Mouse (Mus musculus): Measurements from ENCODE around the gene Sap30. TPM values are rescaled to one million over a fixed set of nuclear protein-coding genes. Genes with fewer than 3 reads are reported as not detected.

Sap30 gene
- polyA plus RNA-seq, 1 experiment from 2014 or later = 23.8 TPM

DNA sequence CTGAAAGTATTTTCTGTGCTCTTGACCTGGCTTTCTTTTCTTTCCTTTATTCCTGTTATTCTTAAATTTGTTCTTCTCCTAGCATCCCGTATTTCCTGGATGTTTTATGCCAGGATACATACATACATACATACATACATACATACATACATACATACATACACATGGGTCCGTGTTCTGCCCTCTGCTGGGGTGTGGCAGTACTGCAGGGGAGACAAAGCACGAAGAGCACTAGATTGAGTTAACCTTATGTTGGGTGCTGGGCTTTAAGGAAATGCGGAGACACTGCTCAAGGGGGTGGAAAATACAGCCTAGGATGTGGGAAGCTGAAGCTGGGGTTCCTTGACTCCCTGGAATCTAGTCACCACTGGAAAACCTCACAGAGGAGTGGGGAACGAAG, 16.0 kb upstream of the Sap30 start:
- DNase-seq (ENCODE audit: low spot score) (peak; percentile 78), ATAC-seq (ENCODE audit: low FRiP score, low TSS enrichment) (no peak)
- TF ChIP-seq CTCF (IDR thresholded peaks at IDR 0.05; ENCODE audit: low read depth) (peak; percentile 93), EP300 (optimal IDR thresholded peaks at IDR 0.05) (no peak)
- Histone ChIP-seq H3K9ac (ENCODE audit: low read length) (no peak overlapping the region), H3K36me3 (ENCODE audit: control insufficient read depth, insufficient read depth, low read length) (no peaks in the 10 kb centered on the region), H3K4me2 (replicated peaks; ENCODE audit: low read depth) (no peak overlapping the region), H3K9me3 (ENCODE audit: control insufficient read depth, low read length) (no peaks in the 10 kb centered on the region), H3K27me3 (ENCODE audit: control insufficient read depth, insufficient read depth, low read length) (no peaks in the 10 kb centered on the region), H3K4me1 (replicated peaks; ENCODE audit: control insufficient read depth, insufficient read depth) (no peaks in the 10 kb centered on the region), H3K27ac (replicated peaks) (no peak overlapping the region), H3K4me3 (ENCODE audit: low read depth, low read length) (no peak overlapping the region)
- whole genome bisulfite sequencing = 55% methylated on average over 5 of the region's 5 CpGs

DNA sequence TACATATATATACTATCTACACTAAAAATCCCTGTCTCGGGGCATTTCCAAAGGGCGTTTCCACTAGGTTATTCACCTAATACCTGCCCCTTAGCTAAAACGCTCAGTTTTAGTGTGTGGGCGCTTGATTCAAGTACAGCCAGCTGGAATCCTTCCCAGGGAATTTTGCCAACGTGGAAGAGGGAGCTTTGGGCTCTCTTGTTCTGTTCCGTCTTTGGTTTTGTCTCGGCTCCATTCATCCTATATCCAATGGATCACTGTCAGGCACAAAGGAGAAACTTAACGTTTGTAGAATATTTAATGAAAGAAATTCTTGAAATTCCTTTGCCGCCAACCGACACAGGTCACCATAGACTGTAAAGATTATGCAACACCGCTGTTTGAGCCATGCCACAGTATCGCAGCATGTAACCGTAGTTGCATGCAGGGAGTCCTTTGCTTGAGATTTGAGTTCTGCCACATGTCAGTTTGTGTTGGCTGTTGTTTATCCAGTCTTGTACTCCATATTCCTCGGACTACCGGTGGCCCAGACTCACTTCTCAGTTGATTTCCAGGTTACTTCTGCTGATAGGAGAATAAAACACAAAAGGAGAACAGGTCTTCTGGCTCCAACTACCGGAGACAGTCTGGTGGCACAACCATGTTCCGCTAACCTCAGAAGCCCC, 11.3 kb upstream of the Sap30 start:
- Histone ChIP-seq H3K27ac (replicated peaks) (no peak overlapping the region), H3K4me3 (ENCODE audit: low read depth, low read length) (peak overlapping the region; percentile 10; the same call in 1 of the 2 replicates), H3K9ac (ENCODE audit: low read length) (no peak overlapping the region), H3K9me3 (ENCODE audit: control insufficient read depth, low read length) (no peaks in the 10 kb centered on the region), H3K27me3 (ENCODE audit: control insufficient read depth, insufficient read depth, low read length) (no peaks in the 10 kb centered on the region), H3K4me1 (replicated peaks; ENCODE audit: control insufficient read depth, insufficient read depth) (no peaks in the 10 kb centered on the region), H3K36me3 (ENCODE audit: control insufficient read depth, insufficient read depth, low read length) (no peaks in the 10 kb centered on the region), H3K4me2 (replicated peaks; ENCODE audit: low read depth) (peak overlapping the region; percentile 48)
- ATAC-seq (ENCODE audit: low FRiP score, low TSS enrichment) = peak; percentile 63; the same call in 1 of the 2 replicates
- WGBS = 26% methylated on average over 17 of the region's 17 CpGs
- TF ChIP-seq CTCF (IDR thresholded peaks at IDR 0.05; ENCODE audit: low read depth) = peak; percentile 25
- TF ChIP-seq EP300 (optimal IDR thresholded peaks at IDR 0.05) = no peak
- DNase-seq (ENCODE audit: low spot score) = peak; percentile 55

DNA sequence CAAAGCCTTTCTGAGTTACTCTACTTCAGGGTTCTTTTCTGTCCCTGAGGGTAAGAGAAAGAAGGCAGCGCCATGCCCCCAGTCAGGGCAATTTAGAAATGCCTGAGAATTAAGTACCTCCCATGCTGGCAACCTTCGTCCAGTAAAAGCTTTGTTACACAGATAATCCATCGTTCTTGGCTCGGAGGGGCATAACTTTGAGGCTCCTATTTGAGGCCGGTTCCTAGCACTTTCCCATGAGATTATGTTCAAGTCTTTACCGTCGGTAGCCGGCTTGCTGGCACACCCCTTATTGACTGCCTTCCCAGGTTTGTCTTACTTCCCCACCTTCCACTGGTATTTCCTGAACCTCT, 10.8 kb upstream of the Sap30 start:
- no peak for ATAC-seq (ENCODE audit: low FRiP score, low TSS enrichment)
- H3K4me3 ChIP-seq (ENCODE audit: low read depth, low read length) = peak overlapping the region; percentile 10; the same call in 1 of the 2 replicates

DNA sequence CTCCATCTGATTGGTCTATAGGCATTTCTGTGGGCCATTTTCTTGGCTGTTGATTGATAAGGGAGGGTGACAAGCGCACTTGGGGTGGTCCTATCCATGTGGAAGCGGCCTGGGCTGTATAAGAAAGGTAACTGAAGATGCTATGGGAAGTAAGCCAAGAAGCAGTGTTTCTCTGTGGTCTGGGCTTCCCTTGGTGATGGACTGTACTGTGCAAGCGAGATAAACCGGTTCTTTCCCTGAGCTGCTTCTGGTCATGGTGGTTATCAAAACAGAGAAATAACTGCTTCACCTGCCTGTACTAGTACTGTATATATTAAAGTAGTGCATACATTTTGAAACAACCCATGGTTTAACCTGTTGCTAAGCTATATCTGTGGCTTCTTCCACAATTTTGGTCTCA, 4.2 kb upstream of the Sap30 start:
- no peak overlapping the region for H3K4me3 ChIP-seq (ENCODE audit: low read depth, low read length)
- no peaks in the 10 kb centered on the region for H3K36me3 ChIP-seq (ENCODE audit: control insufficient read depth, insufficient read depth, low read length)
- no peak overlapping the region for H3K27ac ChIP-seq (replicated peaks)
- WGBS = 82% methylated on average over 4 of the region's 4 CpGs
- H3K4me2 ChIP-seq (replicated peaks; ENCODE audit: low read depth) = no peak overlapping the region
- H3K4me1 ChIP-seq (replicated peaks; ENCODE audit: control insufficient read depth, insufficient read depth) = no peaks in the 10 kb centered on the region
- H3K9ac ChIP-seq (ENCODE audit: low read length) = no peak overlapping the region
- no peaks in the 10 kb centered on the region for H3K27me3 ChIP-seq (ENCODE audit: control insufficient read depth, insufficient read depth, low read length)
- TF ChIP-seq CTCF (IDR thresholded peaks at IDR 0.05; ENCODE audit: low read depth) (no peak), EP300 (optimal IDR thresholded peaks at IDR 0.05) (no peak)
- ATAC-seq (ENCODE audit: low FRiP score, low TSS enrichment) (no peak), DNase-seq (ENCODE audit: low spot score) (no peak)
- no peaks in the 10 kb centered on the region for H3K9me3 ChIP-seq (ENCODE audit: control insufficient read depth, low read length)

More for the DNA sequence above, 10.8 kb upstream of the Sap30 start:
- Histone ChIP-seq H3K36me3 (ENCODE audit: control insufficient read depth, insufficient read depth, low read length) (no peaks in the 10 kb centered on the region), H3K9ac (ENCODE audit: low read length) (no peak overlapping the region), H3K27me3 (ENCODE audit: control insufficient read depth, insufficient read depth, low read length) (no peaks in the 10 kb centered on the region), H3K4me2 (replicated peaks; ENCODE audit: low read depth) (peak overlapping the region; percentile 48), H3K4me1 (replicated peaks; ENCODE audit: control insufficient read depth, insufficient read depth) (no peaks in the 10 kb centered on the region), H3K9me3 (ENCODE audit: control insufficient read depth, low read length) (no peaks in the 10 kb centered on the region), H3K27ac (replicated peaks) (peak overlapping the region; percentile 35; the same call in 1 of the 2 replicates)
- 36% methylated on average over 8 of the region's 8 CpGs for WGBS
- TF ChIP-seq EP300 (optimal IDR thresholded peaks at IDR 0.05) (no peak), CTCF (IDR thresholded peaks at IDR 0.05; ENCODE audit: low read depth) (no peak)
- no peak for DNase-seq (ENCODE audit: low spot score)

GRCm38 (mm10) chr8:57489896-57490295, 2.2 kb upstream of the Sap30 start:
- ATAC-seq (ENCODE audit: low FRiP score, low TSS enrichment) = peak; percentile 58; the same call in 1 of the 2 replicates
- TF ChIP-seq EP300 (optimal IDR thresholded peaks at IDR 0.05) (no peak), CTCF (IDR thresholded peaks at IDR 0.05; ENCODE audit: low read depth) (no peak)
- no peaks in the 10 kb centered on the region for H3K27me3 ChIP-seq (ENCODE audit: control insufficient read depth, insufficient read depth, low read length)

DNA sequence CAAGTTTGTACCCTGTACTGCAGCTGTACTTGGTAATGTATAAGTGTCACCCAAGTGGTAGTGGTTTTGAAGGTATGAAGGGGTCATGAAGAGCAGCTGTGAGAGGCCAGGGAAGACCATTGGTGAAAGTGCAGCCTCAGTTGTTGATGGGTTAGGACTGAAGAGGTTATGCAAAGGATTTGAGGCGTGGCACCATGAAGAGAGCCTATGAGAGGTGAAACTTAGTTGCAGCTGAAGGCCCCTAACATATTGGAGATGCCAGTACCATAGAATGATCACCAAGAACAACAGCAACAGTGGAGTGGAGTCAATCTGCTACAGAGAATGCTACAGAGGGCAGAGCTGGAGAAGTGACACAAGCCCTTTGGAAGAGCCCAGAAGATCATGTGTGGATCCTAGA, 1.7 kb upstream of the Sap30 start:
- H3K9me3 ChIP-seq (ENCODE audit: control insufficient read depth, low read length) = no peaks in the 10 kb centered on the region
- TF ChIP-seq CTCF (IDR thresholded peaks at IDR 0.05; ENCODE audit: low read depth) (no peak), EP300 (optimal IDR thresholded peaks at IDR 0.05) (no peak)
- no peak overlapping the region for H3K4me3 ChIP-seq (ENCODE audit: low read depth, low read length)
- DNase-seq (ENCODE audit: low spot score) = no peak
- no peak overlapping the region for H3K4me2 ChIP-seq (replicated peaks; ENCODE audit: low read depth)
- 100% methylated on average over 1 of the region's 1 CpGs for WGBS
- H3K27me3 ChIP-seq (ENCODE audit: control insufficient read depth, insufficient read depth, low read length) = no peaks in the 10 kb centered on the region
- 0 out of 2 replicates have a peak overlapping the region, but pooled peaks have one; percentile 61 for H3K27ac ChIP-seq (replicated peaks)
- H3K36me3 ChIP-seq (ENCODE audit: control insufficient read depth, insufficient read depth, low read length) = no peaks in the 10 kb centered on the region
- ATAC-seq (ENCODE audit: low FRiP score, low TSS enrichment) = no peak
- H3K9ac ChIP-seq (ENCODE audit: low read length) = no peak overlapping the region
- no peaks in the 10 kb centered on the region for H3K4me1 ChIP-seq (replicated peaks; ENCODE audit: control insufficient read depth, insufficient read depth)

More at GRCm38 (mm10) chr8:57489896-57490295, 2.2 kb upstream of the Sap30 start:
- Histone ChIP-seq H3K9ac (ENCODE audit: low read length) (no peak overlapping the region), H3K4me1 (replicated peaks; ENCODE audit: control insufficient read depth, insufficient read depth) (no peaks in the 10 kb centered on the region), H3K36me3 (ENCODE audit: control insufficient read depth, insufficient read depth, low read length) (no peaks in the 10 kb centered on the region), H3K27ac (replicated peaks) (no peak overlapping the region), H3K4me3 (ENCODE audit: low read depth, low read length) (no peak overlapping the region), H3K4me2 (replicated peaks; ENCODE audit: low read depth) (no peak overlapping the region), H3K9me3 (ENCODE audit: control insufficient read depth, low read length) (no peaks in the 10 kb centered on the region)
- DNase-seq (ENCODE audit: low spot score) = no peak
